Mouse (Mus musculus) stomach, embryonic 14.5 days (tissue): ENCODE results near the gene Macc1. TPM values are rescaled to one million over a fixed set of nuclear protein-coding genes. Genes with fewer than 3 reads are reported as not detected.

Experiments
- ATAC-seq: fragments of 200-750 bp; cut with Nextera tagmentation; 2 replicates; pipeline ENCODE4 v1.8.0; 2017; ENCODE audit warnings: low read depth, moderate TSS enrichment; ENCODE audit not compliant: insufficient number of reproducible peaks, insufficient read depth, low FRiP score
- H3K27ac ChIP-seq: fragments of 300-500 bp; sonication (generic); 2 replicates; pipeline ENCODE4 v1.5.1; 2014; ENCODE audit warnings: mild to moderate bottlenecking, low read length, moderate library complexity, mixed read lengths
- H3K27me3 ChIP-seq: fragments of 300-500 bp; sonication (generic); 2 replicates; pipeline ENCODE4 v1.6.1; 2014; ENCODE audit warnings: low read length, control low read depth, mixed read lengths; ENCODE audit not compliant: control insufficient read depth, insufficient read depth
- H3K36me3 ChIP-seq: fragments of 300-500 bp; sonication (generic); 2 replicates; pipeline ENCODE4 v1.6.1; 2014; ENCODE audit warnings: mild to moderate bottlenecking, control low read depth, low read length, moderate library complexity, mixed read lengths; ENCODE audit not compliant: control insufficient read depth, insufficient read depth
- H3K4me1 ChIP-seq: fragments of 300-500 bp; sonication (generic); 2 replicates; pipeline ENCODE4 v1.6.1; 2014; ENCODE audit warnings: low read length, control low read depth, mixed read lengths; ENCODE audit not compliant: control insufficient read depth, insufficient read depth
- H3K4me2 ChIP-seq: fragments of 300-500 bp; sonication (generic); replicated peaks from 2 replicates; pipeline ENCODE4 v1.6.1; 2014; ENCODE audit warnings: low read depth, low read length, control low read depth
- H3K4me3 ChIP-seq: fragments of 300-500 bp; sonication (generic); 2 replicates; pipeline ENCODE4 v1.5.1; 2014; ENCODE audit warnings: low read depth, low read length, control low read depth
- H3K9ac ChIP-seq: fragments of 300-500 bp; sonication (generic); replicated peaks from 2 replicates; pipeline ENCODE4 v1.6.1; 2014; ENCODE audit warnings: low read depth, mild to moderate bottlenecking, control low read depth, low read length, moderate library complexity, mixed read lengths
- H3K9me3 ChIP-seq: fragments of 300-500 bp; sonication (generic); 2 replicates; pipeline ENCODE4 v1.6.1; 2016; ENCODE audit warnings: low read depth, low read length, control low read depth; ENCODE audit not compliant: control insufficient read depth
- WGBS: fragments of 180-500 bp; shearing (Covaris S2); extraction: QIAGEN DNeasy Blood & Tissue Kit; methylation state at CpG from one replicate; pipeline ENCODE4 v1.1.7; 2014; 5-methylcytosine and 5-hydroxymethylcytosine counted together
- polyA plus RNA-seq: library from polyadenylated mRNA; unstranded; fragments of >200 nt; fragmentation: Nextera tagmentation; extraction: Ambion mirVana; gene quantifications from 2 replicates; pipeline ENCODE4 v1.2.1, GENCODE M21; 2014

Gene Macc1
- polyA plus RNA-seq, 1 experiment from 2014 or later = 5.8 TPM

DNA sequence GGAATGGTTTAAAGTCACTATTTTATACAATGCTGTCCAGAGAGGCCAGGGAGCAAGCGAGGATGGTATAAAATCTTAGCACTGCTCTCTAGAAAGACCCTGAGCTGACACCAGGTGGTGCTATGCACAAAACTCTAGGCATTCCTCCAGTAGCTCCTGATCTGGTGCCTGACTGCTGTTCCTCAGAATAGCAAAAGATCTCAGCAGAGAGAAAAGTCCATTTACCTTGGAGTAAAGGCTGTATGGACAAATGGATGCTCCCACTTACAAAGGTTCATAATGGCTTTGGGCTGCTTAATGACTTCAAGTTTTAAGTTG, 112.8 kb downstream of the Macc1 start:
- Histone ChIP-seq H3K9me3 (no peaks in the 10 kb centered on the region), H3K9ac (no peak overlapping the region), H3K27me3 (no peaks in the 10 kb centered on the region), H3K4me1 (no peaks in the 10 kb centered on the region), H3K4me2 (no peak overlapping the region), H3K36me3 (no peaks in the 10 kb centered on the region), H3K27ac (no peak overlapping the region), H3K4me3 (no peak overlapping the region)
- WGBS = 67% methylated on average over 1 of the region's 1 CpGs
- peak; percentile 58; the same call in 1 of the 2 replicates for ATAC-seq

DNA sequence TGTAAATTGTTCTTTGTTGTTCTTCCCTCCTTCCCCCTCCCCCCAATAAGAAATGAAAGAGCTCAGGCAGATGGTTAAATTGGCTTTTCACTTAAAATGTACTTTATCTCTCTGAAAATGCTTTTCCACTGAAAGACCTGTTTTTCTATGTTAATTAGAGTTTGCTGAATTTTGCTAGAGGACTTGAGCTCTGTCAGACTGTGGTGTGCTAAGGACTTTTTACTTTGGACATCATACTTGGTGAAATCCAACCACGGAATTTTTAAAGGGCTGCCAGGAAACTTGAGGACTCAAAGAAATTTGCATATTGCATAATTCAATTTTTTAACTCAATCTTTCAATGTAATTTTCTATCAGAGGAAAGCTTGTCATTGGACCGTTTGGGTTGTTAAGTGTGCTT, 126.7 kb downstream of the Macc1 start:
- Histone ChIP-seq H3K4me3 (no peak overlapping the region), H3K9ac (no peak overlapping the region), H3K27me3 (no peaks in the 10 kb centered on the region), H3K27ac (no peak overlapping the region), H3K4me1 (no peaks in the 10 kb centered on the region), H3K36me3 (no peaks in the 10 kb centered on the region), H3K9me3 (no peaks in the 10 kb centered on the region), H3K4me2 (no peak overlapping the region)
- 80% methylated on average over 2 of the region's 2 CpGs for WGBS
- ATAC-seq = no peak

DNA sequence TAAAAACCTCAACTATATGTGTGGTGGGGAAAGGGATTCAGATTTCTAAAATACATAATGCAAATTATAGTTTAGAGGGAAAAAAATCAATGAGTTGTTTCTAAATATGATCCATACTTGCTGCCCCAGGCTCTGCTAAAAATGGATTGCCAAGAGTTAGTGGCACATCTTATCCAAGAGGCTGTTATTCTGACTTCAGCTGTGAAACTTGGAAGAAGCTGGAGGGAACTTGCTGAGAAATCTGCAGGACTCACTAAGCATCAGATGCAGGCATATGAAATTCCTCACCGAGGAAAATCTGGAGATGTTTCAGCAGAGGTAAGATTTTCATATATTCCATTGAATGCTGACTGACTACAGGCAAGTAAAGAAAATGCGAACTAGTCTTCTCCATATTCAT, 136.0 kb downstream of the Macc1 start:
- H3K9ac ChIP-seq = no peak overlapping the region
- H3K9me3 ChIP-seq = no peaks in the 10 kb centered on the region
- H3K27me3 ChIP-seq = no peaks in the 10 kb centered on the region
- ATAC-seq = no peak
- H3K4me3 ChIP-seq = no peak overlapping the region
- no peak overlapping the region for H3K27ac ChIP-seq
- H3K36me3 ChIP-seq = no peaks in the 10 kb centered on the region
- H3K4me1 ChIP-seq = no peaks in the 10 kb centered on the region
- WGBS = 87% methylated on average over 2 of the region's 2 CpGs
- H3K4me2 ChIP-seq = no peak overlapping the region

DNA sequence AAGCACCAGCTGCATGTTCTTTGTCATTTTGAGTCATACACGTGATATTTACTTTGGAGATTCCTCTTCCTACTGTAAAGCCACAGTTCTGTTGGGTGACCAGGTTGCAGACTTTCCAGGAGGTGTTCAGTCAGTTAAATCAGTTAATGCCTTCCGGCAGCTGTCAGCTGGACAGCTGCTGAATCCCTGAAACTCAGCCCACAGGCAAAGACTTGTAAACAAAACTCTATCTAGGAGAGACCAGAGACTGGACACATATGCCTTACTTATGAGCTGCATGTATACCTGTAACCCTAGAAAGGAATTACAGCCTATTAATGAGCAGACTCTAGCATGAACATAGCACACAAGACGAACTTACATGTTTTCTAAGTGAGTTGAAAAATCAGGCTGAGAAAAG, 137.2 kb downstream of the Macc1 start:
- no peak for ATAC-seq
- H3K4me3 ChIP-seq = no peak overlapping the region

DNA sequence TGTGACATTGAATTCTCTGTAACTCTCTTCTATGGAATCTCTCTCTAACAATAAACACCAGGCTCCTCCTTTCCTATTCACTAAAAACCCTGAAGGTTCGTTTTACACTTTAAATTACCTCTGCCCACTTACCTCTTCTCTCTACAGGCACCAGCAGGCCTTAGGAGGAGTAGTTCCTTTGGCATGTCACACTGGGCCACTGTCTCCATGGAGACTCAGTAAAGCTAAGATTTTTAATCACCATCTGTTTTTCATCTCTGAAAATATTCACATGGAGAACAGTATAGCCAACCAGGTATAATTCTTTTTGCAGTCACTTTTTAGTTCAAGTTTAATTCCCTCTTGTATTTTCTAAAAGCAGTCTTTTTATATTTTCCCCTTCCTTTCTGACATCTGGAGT, 140.0 kb downstream of the Macc1 start:
- Histone ChIP-seq H3K9ac (no peak overlapping the region), H3K36me3 (no peaks in the 10 kb centered on the region), H3K27ac (no peak overlapping the region), H3K4me1 (no peaks in the 10 kb centered on the region), H3K4me3 (no peak overlapping the region), H3K4me2 (no peak overlapping the region), H3K9me3 (no peaks in the 10 kb centered on the region), H3K27me3 (no peaks in the 10 kb centered on the region)
- 21% methylated on average over 1 of the region's 1 CpGs for WGBS
- no peak for ATAC-seq

More for the DNA sequence above, 137.2 kb downstream of the Macc1 start:
- Histone ChIP-seq H3K27ac (no peak overlapping the region), H3K4me2 (no peak overlapping the region), H3K9ac (no peak overlapping the region), H3K27me3 (no peaks in the 10 kb centered on the region), H3K36me3 (no peaks in the 10 kb centered on the region), H3K4me1 (no peaks in the 10 kb centered on the region), H3K9me3 (no peaks in the 10 kb centered on the region)
- 35% methylated on average over 3 of the region's 3 CpGs for WGBS

DNA sequence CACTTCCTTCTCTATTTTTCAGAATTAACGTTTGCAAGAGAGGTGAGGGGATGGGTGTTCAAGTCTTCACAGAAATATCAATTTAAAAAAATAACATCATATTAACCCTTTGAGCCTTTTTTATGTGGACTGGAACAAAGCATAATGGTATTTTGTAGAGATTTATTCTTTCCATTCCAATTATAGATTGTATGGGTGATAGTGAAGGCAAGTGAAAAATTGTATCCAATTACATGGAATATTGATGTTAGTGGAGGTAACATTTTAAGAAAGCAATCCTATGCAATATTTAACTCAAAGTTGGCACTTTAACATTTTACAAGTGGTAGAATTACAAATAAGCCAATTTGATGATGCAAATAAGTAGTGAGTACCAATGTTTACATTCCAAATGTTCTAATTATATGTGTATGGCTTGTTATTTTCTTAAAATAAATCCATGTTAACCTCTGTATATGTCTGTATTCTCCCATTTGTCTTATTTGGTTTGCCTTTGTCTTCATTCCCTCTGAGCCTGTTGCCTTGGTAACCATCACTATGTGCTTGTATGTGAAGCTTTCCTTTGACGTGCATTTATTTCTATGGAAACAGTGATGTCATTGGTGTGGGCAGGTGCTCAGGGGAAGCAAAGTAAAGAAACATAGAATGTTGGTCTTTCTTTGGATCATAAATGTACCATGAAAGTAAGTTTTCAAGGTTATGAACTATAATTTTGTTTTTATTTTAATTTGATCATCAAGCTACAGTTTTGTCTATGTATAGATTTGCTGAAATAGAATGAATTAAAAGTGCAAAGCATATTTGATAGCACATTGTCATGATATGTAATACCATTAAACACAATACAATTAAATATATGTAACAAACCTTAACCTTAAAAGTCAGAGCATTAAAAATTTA, 150.2 kb downstream of the Macc1 start:
- Histone ChIP-seq H3K27ac (no peak overlapping the region), H3K36me3 (no peaks in the 10 kb centered on the region), H3K4me1 (no peaks in the 10 kb centered on the region), H3K9ac (no peak overlapping the region), H3K4me3 (no peak overlapping the region), H3K27me3 (no peaks in the 10 kb centered on the region), H3K4me2 (no peak overlapping the region), H3K9me3 (no peaks in the 10 kb centered on the region)
- ATAC-seq = no peak
- 49% methylated on average over 2 of the region's 2 CpGs for WGBS

DNA sequence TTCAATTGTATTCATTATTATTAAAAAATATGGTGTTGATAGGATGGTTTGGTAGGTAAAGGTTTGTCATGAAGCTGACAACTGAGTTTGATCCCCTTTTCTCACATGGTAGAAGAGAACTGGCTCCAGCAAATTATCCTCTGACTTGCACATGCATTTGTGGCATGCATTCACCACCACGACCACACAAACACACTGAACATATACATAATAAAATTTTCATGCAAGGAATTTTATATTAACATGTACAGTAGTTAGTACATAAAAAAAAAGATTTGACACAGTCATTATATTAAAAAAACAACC, 150.8 kb downstream of the Macc1 start:
- Histone ChIP-seq H3K4me2 (no peak overlapping the region), H3K4me1 (no peaks in the 10 kb centered on the region), H3K36me3 (no peaks in the 10 kb centered on the region), H3K4me3 (no peak overlapping the region), H3K27ac (no peak overlapping the region), H3K9me3 (no peaks in the 10 kb centered on the region), H3K27me3 (no peaks in the 10 kb centered on the region), H3K9ac (no peak overlapping the region)
- WGBS = 68% methylated on average over 1 of the region's 1 CpGs
- ATAC-seq = no peak

DNA sequence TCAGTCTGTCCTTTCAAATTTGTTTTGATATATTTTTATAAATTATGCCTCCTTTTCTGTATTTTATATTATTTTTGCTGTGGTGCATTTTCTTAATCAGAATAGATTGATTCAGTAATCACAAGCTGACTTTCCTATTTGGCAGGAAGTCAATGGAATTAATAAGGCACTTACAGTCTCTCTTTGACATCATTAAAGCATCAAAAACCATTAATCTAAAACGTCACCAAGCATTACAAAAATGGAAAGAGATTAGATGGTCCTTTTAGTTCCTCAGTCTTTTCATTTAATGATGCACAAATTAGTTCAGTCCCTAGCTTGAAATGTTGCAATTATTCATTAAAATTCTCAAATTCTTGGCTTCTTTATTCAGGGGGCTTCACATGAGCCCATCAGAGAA, 153.6 kb downstream of the Macc1 start:
- H3K27ac ChIP-seq = no peak overlapping the region
- H3K9ac ChIP-seq = no peak overlapping the region
- H3K36me3 ChIP-seq = no peaks in the 10 kb centered on the region
- ATAC-seq = no peak
- H3K4me2 ChIP-seq = no peak overlapping the region
- no peak overlapping the region for H3K4me3 ChIP-seq
- no peaks in the 10 kb centered on the region for H3K27me3 ChIP-seq
- H3K9me3 ChIP-seq = no peaks in the 10 kb centered on the region
- WGBS = 57% methylated on average over 1 of the region's 1 CpGs
- no peaks in the 10 kb centered on the region for H3K4me1 ChIP-seq

DNA sequence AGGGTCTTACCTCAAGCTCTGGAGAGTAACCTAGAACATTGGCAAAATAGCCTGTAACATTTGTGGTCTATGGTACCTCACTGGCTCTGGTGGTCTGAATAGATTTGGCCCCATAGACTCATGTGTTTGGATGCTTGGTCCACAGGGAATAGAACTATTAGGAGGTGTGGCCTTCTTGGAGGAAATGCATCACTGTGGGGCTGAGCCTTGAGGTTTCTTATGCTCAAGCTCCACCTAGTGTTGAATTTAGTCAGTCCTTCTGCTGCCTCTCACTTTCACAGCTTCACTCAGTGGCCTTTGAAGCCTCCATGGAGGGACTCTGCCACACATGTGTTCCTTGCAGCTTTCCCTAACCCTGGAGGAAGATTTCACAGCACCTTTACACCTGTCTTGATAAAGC, 156.2 kb downstream of the Macc1 start:
- no peak overlapping the region for H3K4me2 ChIP-seq
- no peak overlapping the region for H3K4me3 ChIP-seq
- no peak overlapping the region for H3K9ac ChIP-seq
- H3K27ac ChIP-seq = no peak overlapping the region
- no peaks in the 10 kb centered on the region for H3K36me3 ChIP-seq
- no peaks in the 10 kb centered on the region for H3K27me3 ChIP-seq
- ATAC-seq = no peak
- H3K4me1 ChIP-seq = no peaks in the 10 kb centered on the region
- H3K9me3 ChIP-seq = no peaks in the 10 kb centered on the region
